Mouse (Mus musculus): ENCODE results near the gene Rnf224. TPM values are rescaled to one million over a fixed set of nuclear protein-coding genes. Genes with fewer than 3 reads are reported as not detected.

Gene Rnf224
- total RNA-seq, 2 experiments from 2014 or later, result not detected

DNA sequence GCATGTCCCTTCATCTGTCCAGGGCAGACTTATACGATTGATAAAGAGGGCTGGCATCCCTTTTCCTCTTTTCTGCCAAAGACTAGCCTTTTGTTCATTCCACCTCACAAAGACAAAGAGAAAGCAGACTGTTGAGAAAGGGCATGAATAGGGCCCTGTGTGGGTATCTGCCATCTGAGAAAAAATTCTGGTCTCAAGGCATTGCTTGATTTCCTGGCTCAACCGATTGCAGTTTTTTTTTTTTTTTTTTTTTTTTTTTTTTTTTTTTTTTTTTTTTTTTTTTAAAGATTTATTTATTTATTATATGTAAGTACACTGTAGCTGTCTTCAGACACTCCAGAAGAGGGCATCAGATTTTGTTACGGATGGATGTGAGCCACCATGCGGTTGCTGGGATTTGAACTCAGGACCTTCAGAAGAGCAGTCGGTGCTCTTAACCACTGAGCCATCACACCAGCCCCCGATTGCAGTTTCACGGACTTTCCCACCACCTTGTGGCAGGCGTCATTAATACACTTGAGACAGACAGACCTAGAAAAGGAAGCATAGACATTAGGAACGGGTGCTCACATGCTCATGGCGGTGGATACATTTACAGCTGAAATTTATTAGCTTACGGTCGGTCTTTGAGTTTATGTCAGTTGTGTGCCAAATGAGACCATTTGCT is 20.0 kb upstream of the Rnf224 start:
- DNase-seq, result peak; percentile 30 to 58

DNA sequence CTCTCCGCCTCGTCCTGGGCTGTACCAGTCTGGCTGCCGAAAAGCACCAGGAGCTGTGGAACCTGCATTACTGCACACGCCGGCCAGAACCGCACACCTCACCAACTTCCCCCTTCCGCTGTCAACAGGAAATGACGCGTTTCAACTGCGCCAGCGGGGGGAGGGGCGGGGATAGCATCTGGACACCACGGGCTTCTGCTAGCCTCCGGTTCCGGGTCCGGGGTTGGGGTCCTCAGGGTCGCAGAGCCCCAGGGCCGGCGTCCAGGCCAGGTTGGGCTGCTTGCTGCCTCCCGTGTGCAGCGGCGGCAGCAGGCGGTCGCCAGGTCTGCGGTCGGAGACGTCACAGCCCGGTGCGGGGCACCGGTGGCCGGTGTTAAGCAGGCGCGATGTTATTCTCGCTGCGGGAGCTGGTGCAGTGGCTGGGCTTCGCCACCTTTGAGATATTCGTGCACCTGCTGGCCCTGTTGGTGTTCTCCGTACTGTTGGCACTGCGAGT is 18.7 kb upstream of the Rnf224 start, which contains the start of gene Tmem203:
Gene Tmem203 (plus strand): TSS at position 156 of the 496 bp plus-strand sequence.
- DNase-seq, result peak; percentile 91 to 95

DNA sequence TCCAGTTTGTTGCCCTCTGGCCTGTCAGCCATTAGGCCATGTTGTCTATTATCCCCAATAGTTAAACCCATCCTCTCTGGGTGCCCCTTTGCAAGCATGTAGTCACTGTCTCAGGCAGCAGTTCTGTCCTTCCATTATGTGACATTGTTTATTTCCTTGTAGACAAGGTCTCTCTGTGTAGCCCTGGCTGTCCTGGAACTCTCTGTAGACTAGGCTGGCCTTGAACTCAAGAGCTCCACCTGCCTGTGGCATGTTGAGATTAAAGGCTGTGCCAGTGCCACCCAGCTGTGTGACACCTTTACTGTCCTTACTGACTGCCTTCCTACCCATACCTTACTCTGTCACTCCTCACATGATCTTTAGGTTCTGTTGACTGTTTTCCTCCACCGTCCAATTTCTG is 15.7 kb upstream of the Rnf224 start:
- DNase-seq, result no peak

DNA sequence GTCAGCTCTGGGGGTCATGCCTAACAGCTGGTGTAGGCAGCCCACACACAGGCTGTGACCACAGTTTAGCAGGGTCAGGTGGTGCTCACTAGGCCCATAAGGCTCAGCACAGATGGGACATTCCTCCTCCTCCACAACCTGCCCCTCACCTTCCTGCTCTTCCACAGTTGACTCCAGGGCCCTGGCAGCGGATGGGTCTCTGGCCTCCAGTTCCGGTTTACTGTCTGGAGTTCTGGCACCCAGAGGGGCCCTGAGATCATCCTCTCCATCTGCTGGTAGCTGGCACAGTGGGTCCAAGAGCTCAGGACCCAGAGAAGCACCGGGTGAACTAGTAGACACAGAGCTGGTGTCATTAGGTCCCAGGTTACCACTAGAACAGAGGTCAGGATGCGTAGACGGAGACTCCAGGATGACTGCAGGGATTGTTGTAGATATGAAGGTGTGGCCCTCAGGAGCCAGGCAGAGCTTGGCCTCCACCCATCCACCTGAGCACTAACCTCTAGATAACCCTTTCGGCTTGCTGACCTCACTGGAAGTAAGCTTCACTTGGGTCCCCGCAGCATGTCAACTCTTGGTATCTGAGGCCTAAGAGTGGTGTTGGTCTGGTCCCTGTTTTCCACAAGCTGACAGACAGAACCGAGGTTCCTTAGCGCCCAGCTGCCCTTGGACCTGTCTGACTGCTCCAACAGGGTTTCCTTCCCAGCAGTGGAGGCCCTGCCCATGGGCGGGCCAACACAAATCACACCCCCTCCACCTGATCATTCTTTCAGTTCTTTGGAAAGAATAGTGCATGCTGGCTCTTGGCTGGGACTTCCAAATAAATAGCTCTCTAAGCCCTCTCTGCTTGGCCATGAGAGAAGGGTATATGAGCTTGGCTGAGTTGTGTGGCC is 9.8 kb upstream of the Rnf224 start, which contains the start of gene AL732309.1:
Gene AL732309.1 (minus strand): TSS at position 681 of the 890 bp plus-strand sequence.
- no peak for DNase-seq

DNA sequence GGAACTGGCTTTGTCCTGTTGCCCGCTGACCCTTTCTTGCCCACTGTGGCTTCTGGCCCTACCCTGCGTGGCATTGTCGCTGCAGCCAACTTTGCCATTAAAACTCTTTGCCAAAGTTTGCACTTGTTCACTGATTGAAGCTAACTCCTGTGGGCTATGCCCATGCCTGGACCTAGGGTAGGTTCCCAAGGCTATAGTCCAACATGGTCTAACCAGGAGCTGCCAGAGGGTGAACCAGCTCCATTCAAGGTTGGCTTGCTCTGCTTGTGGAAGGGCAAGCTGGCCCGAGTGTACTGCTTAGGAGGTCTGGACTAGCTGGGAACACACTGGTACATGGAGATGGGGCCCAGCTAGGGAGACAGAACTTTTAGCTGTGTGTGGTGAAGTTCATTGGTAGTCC is 7.6 kb upstream of the Rnf224 start:
- no peak for DNase-seq

DNA sequence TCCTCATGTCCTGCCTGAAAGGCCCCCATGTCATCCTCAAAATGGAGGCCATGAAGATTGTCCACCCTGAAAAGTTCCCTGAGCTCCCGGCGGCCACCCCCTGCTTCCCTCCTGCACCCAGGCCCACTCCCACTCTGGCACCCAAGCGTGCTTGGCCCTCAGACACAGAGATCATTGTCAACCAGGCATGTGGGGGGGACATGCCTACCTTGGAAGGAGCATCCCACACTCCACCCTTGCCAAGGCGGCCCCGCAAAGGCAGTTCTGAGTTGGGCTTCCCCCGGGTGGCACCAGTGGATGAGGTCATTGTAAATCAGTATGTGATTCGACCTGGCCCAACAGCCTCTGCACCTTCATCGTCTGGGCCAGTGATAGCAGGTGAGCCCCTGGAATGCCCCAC is 6.8 kb upstream of the Rnf224 start:
- DNase-seq, result no peak

DNA sequence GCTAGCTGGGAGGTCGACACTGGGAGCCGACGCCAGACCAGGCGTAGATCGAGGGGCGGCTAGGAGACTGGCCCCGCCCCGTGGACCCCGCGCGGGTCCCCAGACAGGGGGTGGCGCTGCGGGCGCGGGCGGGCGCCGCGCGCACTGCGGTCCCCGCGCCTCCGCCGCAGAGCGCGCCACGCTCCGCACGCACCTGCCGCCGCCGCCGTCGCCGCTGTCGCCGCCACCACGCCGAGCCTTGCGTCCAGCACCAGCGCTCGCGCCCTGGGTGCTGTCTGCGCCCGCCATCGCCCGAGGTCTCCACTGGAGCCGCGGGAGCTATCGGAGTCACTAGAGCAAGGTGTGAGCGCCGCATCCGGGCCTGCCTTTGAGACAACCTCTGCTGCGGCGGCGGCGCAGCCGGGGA is 5.5 kb upstream of the Rnf224 start, which contains the start of the genes Rnf208 and Cysrt1:
Gene Rnf208 (plus strand): TSS at position 155 of the 406 bp plus-strand sequence.
Gene Cysrt1 (minus strand): TSS at position 352 of the 406 bp plus-strand sequence.
- DNase-seq, result no peak

DNA sequence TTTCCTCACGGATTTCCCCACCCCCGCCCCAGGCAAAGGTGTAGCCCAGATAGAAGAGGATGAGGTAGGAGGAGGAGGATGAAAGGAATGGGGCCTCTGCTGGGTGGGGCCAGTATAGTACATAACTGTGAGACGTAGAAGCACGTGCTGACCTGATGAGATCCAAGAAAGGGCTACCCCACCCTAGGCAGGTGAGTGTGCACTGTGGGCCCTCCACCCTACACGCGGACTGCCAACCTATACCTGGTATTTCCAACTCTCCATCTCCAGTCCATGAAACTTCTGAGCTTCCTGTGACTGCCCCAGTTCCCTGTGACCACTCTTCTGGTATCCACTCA is 4.8 kb upstream of the Rnf224 start:
- DNase-seq, result no peak

DNA sequence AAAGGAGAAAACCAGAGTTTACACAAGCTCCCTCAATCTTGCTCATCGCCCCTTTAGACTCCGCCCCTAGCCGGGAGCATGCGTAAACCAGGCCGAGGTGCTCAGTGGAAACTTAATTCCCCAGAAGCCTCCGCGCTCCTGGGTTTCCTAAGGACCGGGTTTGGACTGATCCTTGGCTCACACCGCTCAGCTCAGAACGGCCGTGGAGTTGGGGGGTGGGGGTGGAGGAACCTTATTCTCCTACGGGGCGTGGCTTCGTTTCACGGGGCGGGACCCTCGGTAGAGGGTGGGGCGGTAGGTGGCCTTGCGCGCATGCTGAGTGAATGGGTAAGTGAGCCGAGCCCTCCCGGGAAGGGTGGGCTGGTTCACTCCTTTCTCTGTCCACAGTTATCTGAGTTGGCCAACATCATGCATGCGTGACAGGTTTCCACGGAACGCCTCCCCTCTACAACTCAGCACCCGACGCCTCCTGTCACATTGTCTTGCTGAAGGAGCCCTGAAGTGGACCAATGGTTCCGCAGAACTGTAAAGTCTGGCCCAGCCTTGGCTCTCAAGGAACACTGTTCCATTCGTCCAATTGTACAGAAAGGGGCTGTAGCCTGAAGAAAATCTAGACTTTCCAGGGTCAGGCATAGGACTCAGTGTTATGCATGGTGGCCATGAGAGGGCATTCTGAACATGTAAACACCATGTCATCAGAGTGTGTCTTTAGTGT is 4.3 kb upstream of the Rnf224 start:
- DNase-seq, result peak; percentile 73

DNA sequence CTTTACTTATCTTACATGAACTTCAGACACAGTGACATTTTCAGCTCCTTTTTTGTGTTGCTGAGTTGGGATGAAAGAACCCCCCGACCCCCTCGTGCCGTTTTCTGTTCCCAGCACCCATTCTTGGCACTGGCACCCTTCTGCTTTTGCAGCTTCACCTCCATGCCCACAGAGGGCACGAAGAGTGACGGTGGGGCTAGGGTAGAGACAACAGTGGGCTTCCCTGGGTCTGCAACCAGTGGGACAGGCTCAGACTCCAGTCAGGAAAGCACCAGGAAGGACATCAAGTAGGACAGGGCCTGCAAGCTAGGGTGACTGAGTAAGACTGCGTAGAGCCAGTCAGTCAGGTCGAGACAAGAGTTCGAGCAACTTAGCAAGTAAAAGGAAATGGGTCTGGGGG is 3.7 kb upstream of the Rnf224 start:
- DNase-seq, result no peak

DNA sequence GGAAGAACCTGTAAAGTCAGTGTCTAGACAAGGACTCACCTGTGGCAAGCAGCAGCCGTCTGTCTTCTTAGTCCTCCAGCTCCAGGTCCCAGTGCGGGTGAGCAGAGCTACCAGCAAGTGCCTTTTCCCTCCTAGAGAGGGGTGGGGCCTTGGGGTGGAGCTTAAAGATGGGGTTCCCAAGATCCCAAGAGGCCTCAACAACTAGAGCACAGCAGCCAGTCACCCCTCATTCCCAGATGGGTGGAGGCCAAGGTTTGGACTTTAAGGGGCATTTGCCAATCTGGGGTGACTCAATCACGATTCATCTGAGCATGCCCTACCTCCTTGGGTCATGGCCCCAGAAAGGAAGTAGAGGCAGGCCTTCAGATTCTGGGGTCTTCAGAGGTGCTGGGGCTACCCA is 3.2 kb upstream of the Rnf224 start:
- no peak for DNase-seq

DNA sequence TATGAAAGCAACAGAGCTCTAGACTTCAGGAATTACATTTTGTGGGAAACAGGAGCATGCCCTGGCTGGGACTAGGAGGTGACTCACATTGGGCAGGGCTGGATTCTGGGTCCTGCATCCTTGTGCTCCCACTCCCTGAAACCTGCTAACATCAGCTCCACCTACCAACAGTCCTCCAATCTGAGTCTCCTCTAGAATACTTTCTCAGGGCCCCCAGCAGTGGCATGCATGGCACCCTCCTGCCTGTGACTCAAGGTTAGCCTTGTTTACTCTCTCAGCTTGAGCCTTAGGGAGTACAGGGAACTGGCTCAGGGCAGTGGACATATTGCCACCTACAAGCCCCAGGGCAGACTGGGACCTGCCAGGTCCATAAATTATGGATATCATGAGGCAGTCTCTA is 1.5 kb upstream of the Rnf224 start:
- DNase-seq, result no peak

DNA sequence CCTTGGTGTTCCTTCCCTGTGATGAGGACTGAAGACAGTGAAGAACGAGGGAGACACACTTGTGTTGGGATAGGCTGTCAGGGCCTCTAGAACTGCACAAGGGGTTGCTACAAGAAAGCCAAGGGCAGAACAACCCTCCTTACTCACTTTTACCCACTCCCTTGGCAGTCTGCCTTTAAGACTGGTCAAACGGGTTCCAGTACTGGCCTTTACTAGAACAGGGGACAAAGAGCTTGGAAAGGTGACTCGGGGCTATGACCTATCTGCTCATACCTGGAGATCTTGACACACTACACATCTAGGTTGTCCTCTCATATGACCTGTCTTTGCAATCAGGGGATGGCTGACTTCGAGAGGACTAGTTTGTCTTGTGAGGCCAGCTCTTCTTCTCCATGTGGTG is 935 bp upstream of the Rnf224 start:
- DNase-seq, result no peak

DNA sequence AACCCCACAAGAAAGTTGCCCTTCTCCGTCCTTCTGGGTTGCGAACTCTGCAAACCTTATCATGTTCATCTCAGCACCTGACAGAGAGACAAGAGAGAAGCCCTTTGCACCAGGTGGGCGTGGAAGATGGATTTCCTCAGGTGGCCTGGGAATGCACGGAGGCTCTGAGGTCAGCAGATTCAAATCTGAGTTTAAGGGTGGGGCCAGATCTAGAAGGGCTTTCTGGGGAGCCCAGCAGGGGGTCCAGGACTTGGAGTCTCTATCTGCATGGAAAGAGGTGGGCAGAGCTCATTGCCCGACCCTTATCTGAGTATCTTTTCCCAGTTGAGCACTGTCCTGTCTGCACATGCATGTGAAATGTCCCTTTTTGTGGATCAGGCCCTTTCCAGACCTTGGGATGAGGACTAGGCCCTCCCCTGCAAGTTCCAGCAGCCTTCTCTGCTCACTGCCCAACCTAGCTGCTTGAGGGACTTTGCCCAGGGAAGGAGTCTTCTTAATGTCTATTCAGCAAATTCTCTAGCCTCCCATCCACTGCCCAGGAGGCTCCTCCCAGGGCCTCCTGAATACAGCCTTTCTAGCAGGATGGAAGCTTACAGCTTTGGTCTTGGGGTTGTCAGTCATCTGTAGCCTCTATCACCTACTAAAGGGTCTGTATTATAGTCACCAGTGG is 1.9 kb downstream of the Rnf224 start:
- DNase-seq, result no peak

DNA sequence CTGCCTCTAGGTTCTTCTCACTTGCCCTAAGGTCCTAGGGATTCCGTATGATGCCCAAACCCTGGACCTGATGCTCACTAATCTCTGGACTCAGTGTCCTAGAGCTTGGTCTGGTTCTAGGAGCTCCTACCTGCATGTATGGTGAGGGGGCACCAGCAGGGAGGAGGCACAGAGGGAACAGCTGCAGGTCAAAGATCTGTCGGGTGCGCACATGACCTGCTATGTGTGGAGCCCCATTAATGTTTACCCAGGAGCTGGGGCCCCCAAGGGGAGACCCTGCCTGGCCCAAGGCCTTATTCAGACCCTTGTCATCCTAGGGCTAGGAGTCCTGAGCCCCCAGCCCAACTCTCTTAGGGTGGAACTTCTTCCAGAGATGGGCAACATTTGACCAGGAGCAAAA is 2.5 kb downstream of the Rnf224 start, which contains the start of gene Slc34a3:
Gene Slc34a3 (minus strand): TSS at position 315 of the 400 bp plus-strand sequence.
- DNase-seq, result no peak

DNA sequence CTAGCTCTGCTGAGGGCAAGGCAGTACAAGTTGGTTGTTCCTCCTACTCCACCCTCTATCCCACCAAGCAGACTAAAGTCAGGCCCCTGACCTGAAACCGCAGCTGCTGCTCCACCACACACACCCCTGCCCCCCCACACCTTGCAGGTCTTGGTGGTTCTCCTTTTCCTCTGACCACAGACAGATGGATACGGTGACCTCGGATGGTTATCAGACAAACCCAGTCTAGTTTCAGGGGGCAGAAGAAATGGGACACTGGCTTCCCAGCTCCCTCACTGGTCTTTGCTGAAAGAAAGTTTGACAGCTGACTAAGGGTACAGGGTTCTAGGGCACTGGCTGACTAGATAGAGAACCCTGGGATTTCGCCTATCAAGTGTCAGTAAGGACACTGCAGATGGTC is 3.2 kb downstream of the Rnf224 start:
- no peak for DNase-seq

DNA sequence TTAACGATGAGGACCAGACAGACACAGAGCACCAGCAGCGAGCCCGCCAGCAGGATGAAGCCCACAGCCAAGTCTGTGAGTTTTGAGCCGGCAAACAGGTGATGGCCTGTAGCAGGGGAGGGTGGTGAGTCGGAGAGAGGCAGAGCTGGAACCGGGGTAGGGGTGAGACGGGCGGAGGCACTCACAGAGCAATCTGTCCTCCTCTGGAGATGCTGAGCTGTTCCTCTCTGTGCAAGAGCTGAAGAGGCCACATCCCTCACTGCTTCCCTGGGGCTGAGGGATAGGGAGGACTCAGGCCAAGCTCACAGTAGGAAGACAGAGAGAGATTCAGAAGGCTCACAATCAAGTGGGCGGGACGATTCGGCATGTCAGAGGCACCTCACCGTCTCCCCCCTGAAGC is 5.5 kb downstream of the Rnf224 start:
- DNase-seq, result no peak

DNA sequence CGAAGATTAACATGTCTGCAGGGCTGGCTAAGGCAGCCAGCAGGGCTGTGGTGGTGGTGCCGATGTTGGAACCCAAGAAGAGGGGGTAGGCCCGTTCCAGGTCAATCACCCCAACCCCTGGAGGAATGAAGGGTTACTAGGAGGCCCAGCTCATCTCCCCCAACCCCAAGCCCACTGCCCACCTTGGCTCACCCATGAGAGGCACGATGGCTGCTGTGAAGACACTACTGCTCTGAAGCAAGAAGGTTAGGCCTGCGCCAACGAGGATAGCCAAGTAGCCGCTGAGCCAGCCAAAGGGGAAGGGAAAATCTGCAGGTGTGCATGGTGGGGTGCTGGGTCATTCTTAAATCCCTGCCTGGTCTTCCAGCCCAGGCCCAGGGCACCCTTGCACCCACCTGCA is 6.0 kb downstream of the Rnf224 start:
- DNase-seq, result no peak

DNA sequence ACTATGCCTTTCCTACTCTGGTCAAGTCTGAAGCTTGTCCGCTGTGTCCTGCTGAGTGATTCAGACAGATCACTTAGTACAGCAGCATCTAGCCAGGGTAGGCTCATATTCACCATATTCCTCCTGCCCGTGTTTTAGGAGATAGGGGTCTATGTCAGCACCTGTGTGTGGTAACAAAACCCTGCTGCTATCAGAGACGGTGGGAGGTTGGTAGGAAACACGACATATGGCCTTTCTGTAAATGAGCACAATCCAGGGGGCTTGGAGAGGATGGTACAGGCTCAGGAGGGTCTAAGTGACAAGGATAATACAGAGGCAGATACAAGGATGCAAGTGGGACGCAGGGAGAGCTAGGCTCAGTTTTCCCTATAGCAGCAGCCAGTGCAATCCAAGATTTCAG is 7.0 kb downstream of the Rnf224 start:
- no peak for DNase-seq

DNA sequence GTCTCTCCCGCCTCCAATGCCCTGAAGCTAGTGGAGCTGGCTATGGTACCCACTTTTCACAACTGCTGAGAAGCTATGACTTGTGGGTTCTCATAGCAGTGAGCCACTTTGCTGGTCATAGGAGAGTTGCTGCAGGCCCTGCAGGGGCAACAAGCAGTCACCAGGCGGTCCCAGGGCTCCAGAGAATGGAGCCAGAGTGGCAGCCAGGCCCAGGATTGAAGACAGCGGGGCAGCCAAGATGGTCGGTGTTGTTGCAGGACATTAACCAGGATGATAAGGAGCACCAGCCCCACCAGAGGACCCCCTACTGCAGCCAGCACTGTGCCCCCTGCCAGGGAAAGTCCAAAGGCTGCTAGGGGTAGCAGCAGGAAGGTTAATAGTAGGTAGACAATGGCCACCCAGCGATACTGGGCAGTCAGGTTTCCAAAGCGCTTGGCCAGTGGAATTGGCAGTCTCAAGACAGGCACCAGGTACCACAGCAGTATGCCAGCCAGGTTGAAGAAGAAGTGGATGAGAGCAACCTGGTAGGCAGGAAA is 7.5 kb downstream of the Rnf224 start:
- DNase-seq, result no peak

DNA sequence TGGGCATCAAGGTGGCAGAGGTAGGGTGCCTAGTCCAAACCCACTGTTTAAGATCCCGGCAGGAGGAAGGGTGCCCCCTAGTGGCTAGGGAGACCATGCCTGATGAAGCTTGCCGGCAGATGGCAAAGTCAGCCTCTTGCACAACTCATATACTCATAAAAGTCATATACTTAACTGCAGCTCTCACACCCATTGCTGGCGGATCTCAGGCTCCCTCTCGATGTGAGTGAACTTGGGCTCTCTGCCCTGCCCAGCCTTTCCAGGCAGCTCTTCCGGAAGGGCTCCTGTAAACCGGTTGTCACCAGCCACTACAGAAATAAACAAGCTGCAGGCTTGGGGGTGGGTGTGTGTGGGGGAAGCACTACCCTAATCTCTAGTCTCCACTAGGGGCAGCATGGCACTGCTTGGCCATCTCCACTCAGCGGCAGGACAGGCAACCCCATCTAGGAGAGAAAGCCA is 8.1 kb downstream of the Rnf224 start:
- DNase-seq, result peak; percentile 91 to 92

DNA sequence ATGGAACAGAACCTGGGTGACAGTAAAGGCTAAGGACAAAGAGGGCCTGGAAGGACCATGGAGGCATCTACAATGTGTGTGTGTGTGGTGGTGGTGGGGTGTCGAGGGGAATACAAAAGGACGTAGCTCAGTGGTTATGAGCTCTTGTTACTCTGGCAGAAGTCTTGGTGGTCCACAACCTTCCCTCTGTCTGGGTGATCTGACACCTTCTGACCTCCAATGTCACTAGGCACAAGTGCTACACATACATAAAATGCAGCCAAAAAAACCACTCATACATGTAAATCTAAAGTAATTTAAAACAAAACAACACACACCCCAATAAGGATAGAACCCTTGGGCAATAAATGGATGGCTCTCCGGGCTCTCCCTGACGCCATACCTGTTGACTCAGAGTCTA is 9.2 kb downstream of the Rnf224 start:
- DNase-seq, result no peak
